Mouse (Mus musculus): Measurements from ENCODE around the gene Foxc1.

DNA sequence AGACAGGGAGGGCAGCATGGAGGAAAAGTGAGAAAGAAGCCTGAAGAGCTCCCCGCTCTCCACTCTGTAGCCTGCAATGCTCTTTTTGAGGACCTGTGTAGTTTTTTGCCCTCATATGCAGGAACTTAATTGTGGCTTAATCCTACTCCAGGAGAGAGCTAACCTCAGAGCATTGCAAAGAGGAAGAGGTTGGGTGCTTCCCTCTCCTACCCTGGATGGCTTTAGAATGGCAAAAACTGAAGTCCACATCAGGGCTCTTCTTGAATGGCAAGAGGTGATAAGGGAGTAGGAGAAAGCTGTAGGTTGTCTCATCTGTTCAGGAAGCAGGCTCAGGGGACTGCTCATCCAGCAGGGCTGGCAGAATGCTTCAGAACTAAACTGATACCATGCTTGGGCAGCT lies 18.7 kb downstream of the Foxc1 start:
- no peak for TF ChIP-seq CTCF (IDR thresholded peaks at IDR 0.05; ENCODE audit: low read depth)
- no peak for TF ChIP-seq EP300 (IDR thresholded peaks at IDR 0.05; ENCODE audit: low read depth)

Measured in liver, embryonic 14.5 days (tissue).